Mouse (Mus musculus): ENCODE measurements around the gene Afmid.

DNA sequence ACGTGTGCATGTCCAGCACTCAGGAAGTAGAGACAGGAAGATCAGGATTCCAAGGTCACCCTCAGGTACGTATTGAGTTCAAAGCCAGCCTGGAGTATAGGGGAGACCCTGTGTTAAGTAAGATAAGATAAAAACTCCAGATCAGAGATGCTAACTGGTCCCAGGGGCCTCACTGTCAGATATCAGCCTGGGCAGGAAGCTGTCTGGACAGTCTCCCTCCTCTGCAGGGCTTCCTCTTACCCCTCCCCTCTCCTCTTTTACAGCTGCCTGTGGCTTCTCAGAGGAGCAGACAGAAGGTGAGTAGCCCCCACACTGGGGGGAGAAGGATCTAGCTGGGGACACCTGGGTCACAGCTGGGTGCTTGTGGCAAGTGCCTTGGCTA, 27.6 kb upstream of the Afmid start:
- TF ChIP-seq CTCF (IDR thresholded peaks at IDR 0.05; ENCODE audit: low read depth), result no peak
- TF ChIP-seq EP300 (IDR thresholded peaks at IDR 0.05; ENCODE audit: low read depth), result no peak
